Mouse (Mus musculus): ENCODE measurements at regions not wholly inside any gene's neighbourhood (a gene's known extent, or its start where the extent isn't known, plus 50 kb on each side); places are given as distances from the start of the nearest gene placed in this dataset.

DNA sequence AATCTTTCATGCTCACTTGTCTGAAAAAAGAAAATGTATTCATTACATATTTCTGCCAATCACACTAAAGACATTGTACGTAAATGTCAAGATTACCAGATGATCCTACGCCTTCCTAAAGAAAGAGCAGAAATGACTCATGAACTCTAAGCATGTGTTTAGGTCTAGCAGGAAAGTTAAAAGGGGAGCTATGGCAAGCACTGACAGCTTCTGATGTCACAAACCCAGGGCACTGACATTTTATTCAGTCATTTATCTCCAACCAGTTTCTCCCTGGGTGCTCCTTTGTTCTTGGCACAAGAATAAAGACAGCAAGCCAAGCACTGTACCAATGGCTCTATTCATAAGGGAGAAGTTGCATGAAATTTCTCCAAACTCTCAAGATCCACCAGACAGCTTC is 133.0 kb downstream of the Mat2b start:
- no peak for DNase-seq (ENCODE audit: extremely low read depth)
- H3K4me2 ChIP-seq (ENCODE audit: insufficient read depth, low read depth, poor library complexity, severe bottlenecking): no peak overlapping the region
- H3K9ac ChIP-seq (ENCODE audit: insufficient read depth, low read depth): no peak overlapping the region
- no peaks in the 10 kb centered on the region for H3K79me2 ChIP-seq (replicated peaks; ENCODE audit: control insufficient read depth, extremely low read depth, insufficient read depth, poor library complexity, severe bottlenecking)
- dilution Hi-C loops (cut with MboI; ENCODE audit: extremely low pct_ligation_motif_present, extremely low pct_unique_long_range_greater_than_20kb, low sequenced_read_pairs): no loop called here
- no peak overlapping the region for H3K27ac ChIP-seq (ENCODE audit: insufficient read depth, low read depth)
- in situ Hi-C loops (cut with MboI; ENCODE audit: low pct_ligation_motif_present, low pct_unique_long_range_greater_than_20kb, low sequenced_read_pairs): no loop called here
- no peak for TF ChIP-seq TBP (conservative IDR thresholded peaks at IDR 0.05; ENCODE audit: low read depth, low read length)
- TF ChIP-seq RAD21 (IDR thresholded peaks at IDR 0.05; ENCODE audit: low read depth, low read length): no peak
- TF ChIP-seq CTCF (conservative IDR thresholded peaks at IDR 0.05 in 1 of 2, IDR thresholded peaks at IDR 0.05 in 1 of 2; ENCODE audit: low read depth in 2 of 2, low read length in 2 of 2): no peak
- TF ChIP-seq ZMIZ1 (IDR thresholded peaks at IDR 0.05; ENCODE audit: low read depth, low read length): no peak
- no peak for TF ChIP-seq SMC3 (IDR thresholded peaks at IDR 0.05; ENCODE audit: low read depth, low read length)
- TF ChIP-seq PAX5 (IDR thresholded peaks at IDR 0.05; ENCODE audit: low read length): no peak
- TF ChIP-seq NELFE (IDR thresholded peaks at IDR 0.05; ENCODE audit: low read depth, low read length): no peak
- no peak for TF ChIP-seq GABPA (IDR thresholded peaks at IDR 0.05; ENCODE audit: insufficient replicate concordance, low read depth, low read length)
- no peak for TF ChIP-seq JUN (IDR thresholded peaks at IDR 0.05; ENCODE audit: insufficient read depth, low read depth, low read length)
- TF ChIP-seq JUND (conservative IDR thresholded peaks at IDR 0.05; ENCODE audit: low read depth, low read length): no peak
- TF ChIP-seq IRF4 (IDR thresholded peaks at IDR 0.05; ENCODE audit: low read depth, low read length): no peak
- no peak for TF ChIP-seq ELF1 (IDR thresholded peaks at IDR 0.05; ENCODE audit: low read depth, low read length)
- TF ChIP-seq KAT2A (IDR thresholded peaks at IDR 0.05; ENCODE audit: insufficient replicate concordance, low read length): no peak
- TF ChIP-seq MAX (IDR thresholded peaks at IDR 0.05; ENCODE audit: low read length): no peak
- no peak for TF ChIP-seq MEF2A (IDR thresholded peaks at IDR 0.05; ENCODE audit: borderline replicate concordance, low read depth, low read length)
- H3K4me1 ChIP-seq (ENCODE audit: control insufficient read depth in 1 of 2, insufficient read depth in 2 of 2): no peaks in the 10 kb centered on the region
- H3K9me3 ChIP-seq (replicated peaks; ENCODE audit: low read length): no peaks in the 10 kb centered on the region
- H3K27me3 ChIP-seq (replicated peaks): peaks cover 4% of the 10 kb centered on the region
- no peak overlapping the region for H3K4me3 ChIP-seq (replicated peaks in 1 of 3; ENCODE audit: low read depth in 2 of 3, low read length in 2 of 3, poor library complexity in 1 of 3)
- H3K36me3 ChIP-seq (replicated peaks in 1 of 2; ENCODE audit: control insufficient read depth in 1 of 2, insufficient read depth in 1 of 2, low read length in 1 of 2): no peaks in the 10 kb centered on the region

DNA sequence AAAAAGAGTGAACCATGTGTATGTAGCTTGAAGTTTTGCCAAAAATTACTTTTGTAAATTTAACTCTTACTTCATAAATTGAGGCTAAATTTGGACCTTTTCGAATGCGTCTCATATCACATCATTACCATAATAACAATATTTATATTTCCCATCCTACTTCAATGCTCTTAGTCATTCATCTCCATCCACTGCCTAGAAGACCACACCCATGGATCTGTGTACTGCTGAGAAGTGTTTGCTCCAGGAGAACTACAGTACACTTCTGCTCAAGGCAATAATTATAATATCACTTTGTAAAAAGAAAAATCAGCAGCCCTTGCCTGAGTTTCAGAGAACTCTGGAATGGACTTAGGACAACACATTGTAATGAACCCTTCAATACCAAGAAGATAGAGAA is 133.6 kb downstream of the Mat2b start:
- H3K79me2 ChIP-seq (replicated peaks; ENCODE audit: control insufficient read depth, extremely low read depth, insufficient read depth, poor library complexity, severe bottlenecking): no peaks in the 10 kb centered on the region
- H3K9me3 ChIP-seq (replicated peaks; ENCODE audit: low read length): no peaks in the 10 kb centered on the region
- H3K27ac ChIP-seq (ENCODE audit: insufficient read depth, low read depth): no peak overlapping the region
- no peaks in the 10 kb centered on the region for H3K4me1 ChIP-seq (ENCODE audit: control insufficient read depth in 1 of 2, insufficient read depth in 2 of 2)
- no peak for TF ChIP-seq CHD2 (IDR thresholded peaks at IDR 0.05; ENCODE audit: low read length)
- TF ChIP-seq JUN (IDR thresholded peaks at IDR 0.05; ENCODE audit: insufficient read depth, low read depth, low read length): no peak
- dilution Hi-C loops (cut with MboI; ENCODE audit: extremely low pct_ligation_motif_present, extremely low pct_unique_long_range_greater_than_20kb, low sequenced_read_pairs): no loop called here
- no peak for DNase-seq (ENCODE audit: extremely low read depth)
- no peak overlapping the region for H3K9ac ChIP-seq (ENCODE audit: insufficient read depth, low read depth)
- in situ Hi-C loops (cut with MboI; ENCODE audit: low pct_ligation_motif_present, low pct_unique_long_range_greater_than_20kb, low sequenced_read_pairs): no loop called here
- H3K4me2 ChIP-seq (ENCODE audit: insufficient read depth, low read depth, poor library complexity, severe bottlenecking): no peak overlapping the region
- no peaks in the 10 kb centered on the region for H3K36me3 ChIP-seq (replicated peaks in 1 of 2; ENCODE audit: control insufficient read depth in 1 of 2, insufficient read depth in 1 of 2, low read length in 1 of 2)
- H3K27me3 ChIP-seq (replicated peaks): peaks cover 6% of the 10 kb centered on the region
- no peak overlapping the region for H3K4me3 ChIP-seq (replicated peaks in 1 of 3; ENCODE audit: low read depth in 2 of 3, low read length in 2 of 3, poor library complexity in 1 of 3)
